Mouse (Mus musculus) midbrain, embryonic 13.5 days (tissue): ENCODE data around the gene Ackr1. TPM values are rescaled to one million over a fixed set of nuclear protein-coding genes. Genes with fewer than 3 reads are reported as not detected.
"Not testable (repeated sequence)": the region's sequence is repeated elsewhere in the genome, so short reads cannot be mapped to it uniquely, and the experiment has no call there.

Experiments used
- ATAC-seq: fragments of 200-750 bp; cut with Nextera tagmentation; 2 replicates; pipeline ENCODE4 v1.8.0; 2017; ENCODE audit warnings: mild to moderate bottlenecking, moderate TSS enrichment, moderate library complexity
- H3K27ac ChIP-seq: fragments of 300-500 bp; sonication (generic); 2 replicates; pipeline ENCODE4 v1.5.1; 2015; ENCODE audit warnings: inconsistent platforms, mild to moderate bottlenecking, moderate library complexity
- H3K27me3 ChIP-seq: fragments of 300-500 bp; sonication (generic); 2 replicates; pipeline ENCODE4 v1.6.1; 2015; ENCODE audit warnings: mild to moderate bottlenecking, inconsistent platforms
- H3K36me3 ChIP-seq: fragments of 300-500 bp; sonication (generic); 2 replicates; pipeline ENCODE4 v1.6.1; 2015; ENCODE audit warnings: mild to moderate bottlenecking, inconsistent platforms
- H3K4me1 ChIP-seq: fragments of 300-500 bp; sonication (generic); replicated peaks from 2 replicates; pipeline ENCODE4 v1.6.1; 2015; ENCODE audit warnings: inconsistent platforms
- H3K4me2 ChIP-seq: fragments of 300-500 bp; sonication (generic); replicated peaks from 2 replicates; pipeline ENCODE4 v1.6.1; 2015; ENCODE audit warnings: moderate library complexity, mild to moderate bottlenecking, inconsistent platforms
- H3K4me3 ChIP-seq: fragments of 300-500 bp; sonication (generic); replicated peaks from 2 replicates; pipeline ENCODE4 v1.5.1; 2015; ENCODE audit warnings: mild to moderate bottlenecking, inconsistent platforms
- H3K9ac ChIP-seq: fragments of 300-500 bp; sonication (generic); replicated peaks from 2 replicates; pipeline ENCODE4 v1.6.1; 2015; ENCODE audit warnings: mild to moderate bottlenecking, inconsistent platforms
- H3K9me3 ChIP-seq: fragments of 300-500 bp; sonication (generic); 2 replicates; pipeline ENCODE4 v1.6.1; 2016; ENCODE audit warnings: mild to moderate bottlenecking, inconsistent platforms
- WGBS: fragments of 180-500 bp; shearing (Covaris S2); methylation state at CpG from one replicate; pipeline ENCODE4 v1.1.7; 2015; 5-methylcytosine and 5-hydroxymethylcytosine counted together
- polyA plus RNA-seq: library from polyadenylated mRNA; unstranded; fragments of >200 nt; fragmentation: Nextera tagmentation; extraction: Ambion mirVana; gene quantifications from 2 replicates; pipeline ENCODE4 v1.2.1, GENCODE M21; 2015

Ackr1 gene
- polyA plus RNA-seq, 1 experiment from 2014 or later, result 14.0 TPM

- ATAC-seq, result 0 out of 2 replicates have a peak, but pooled peaks have one; percentile 56
Observed at GRCm38 (mm10) chr1:173321593-173322248, 11.8 kb downstream of the Ackr1 start.

GRCm38 (mm10) chr1:173317925-173318477 lies 15.5 kb downstream of the Ackr1 start:
- ATAC-seq, result no peak
- no peak overlapping the region for H3K4me2 ChIP-seq
- H3K36me3 ChIP-seq, result no peaks in the 10 kb centered on the region
- 85% methylated on average over 2 of the region's 2 CpGs for WGBS
- no peak overlapping the region for H3K9ac ChIP-seq
- H3K27me3 ChIP-seq, result no peaks in the 10 kb centered on the region
- no peak overlapping the region for H3K27ac ChIP-seq
- H3K4me3 ChIP-seq, result no peak overlapping the region
- H3K4me1 ChIP-seq, result 0 out of 2 replicates have a peak, but pooled peaks cover 3% of the 10 kb centered on the region
- H3K9me3 ChIP-seq, result no peaks in the 10 kb centered on the region

More at GRCm38 (mm10) chr1:173321593-173322248, 11.8 kb downstream of the Ackr1 start:
- WGBS, result 59% methylated on average over 8 of the region's 8 CpGs
- Histone ChIP-seq H3K36me3 (no peaks in the 10 kb centered on the region), H3K4me3 (no peak overlapping the region), H3K27me3 (no peaks in the 10 kb centered on the region), H3K9me3 (no peaks in the 10 kb centered on the region), H3K4me2 (no peak overlapping the region), H3K27ac (no peak overlapping the region), H3K9ac (no peak overlapping the region), H3K4me1 (0 out of 2 replicates have a peak, but pooled peaks cover 3% of the 10 kb centered on the region)

DNA sequence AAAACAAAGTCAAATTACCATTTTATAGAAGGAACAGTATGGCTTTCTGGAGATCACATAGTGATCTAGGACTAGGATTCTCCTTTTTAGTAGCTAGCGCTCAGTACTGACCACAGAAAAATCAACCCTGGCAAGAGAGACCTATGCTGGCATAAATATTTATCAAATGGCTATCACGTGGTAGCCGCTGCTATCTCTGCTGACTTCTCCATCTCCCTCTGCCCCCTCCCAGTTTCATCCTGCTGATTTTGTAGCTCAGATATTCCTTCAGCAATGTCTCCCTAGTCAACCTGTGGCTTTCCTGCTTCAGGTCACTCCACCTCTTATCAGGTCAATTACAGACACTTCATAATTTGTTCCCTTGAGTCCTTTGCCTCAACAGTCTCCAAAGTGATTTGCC lies 17.8 kb downstream of the Ackr1 start:
- H3K4me2 ChIP-seq, result no peak overlapping the region
- no peak for ATAC-seq
- WGBS, result 91% methylated on average over 3 of the region's 3 CpGs
- H3K4me1 ChIP-seq, result no peaks in the 10 kb centered on the region
- H3K27me3 ChIP-seq, result no peaks in the 10 kb centered on the region
- H3K36me3 ChIP-seq, result no peaks in the 10 kb centered on the region
- H3K9ac ChIP-seq, result no peak overlapping the region
- no peaks in the 10 kb centered on the region for H3K9me3 ChIP-seq
- H3K4me3 ChIP-seq, result no peak overlapping the region
- H3K27ac ChIP-seq, result no peak overlapping the region

- H3K4me3 ChIP-seq, H3K27ac ChIP-seq, ATAC-seq, H3K36me3 ChIP-seq, H3K27me3 ChIP-seq, H3K4me1 ChIP-seq, H3K9me3 ChIP-seq, H3K9ac ChIP-seq, H3K4me2 ChIP-seq: not testable (repeated sequence)
- 92% methylated on average over 7 of the region's 7 CpGs for WGBS
Observed at GRCm38 (mm10) chr1:173313535-173314050, 20.0 kb downstream of the Ackr1 start.

GRCm38 (mm10) chr1:173302795-173303194 lies 30.8 kb downstream of the Ackr1 start:
- H3K27ac ChIP-seq, H3K4me3 ChIP-seq, H3K9ac ChIP-seq, H3K27me3 ChIP-seq, H3K4me2 ChIP-seq, H3K4me1 ChIP-seq, H3K36me3 ChIP-seq, H3K9me3 ChIP-seq, ATAC-seq: not testable (repeated sequence)
- 47% methylated on average over 3 of the region's 3 CpGs for WGBS

Other genes starting within 250 kb of the Ackr1 start
- not detected in 2 replicates for gene Olfr1408, start 196.4 kb downstream of the Ackr1 start, polyA plus RNA-seq
- gene Olfr1406, start 143.1 kb downstream of the Ackr1 start, polyA plus RNA-seq, result not detected in 2 replicates
- gene Olfr218, start 135.9 kb downstream of the Ackr1 start, polyA plus RNA-seq, result not detected in 2 replicates
- gene Olfr1404, start 121.4 kb downstream of the Ackr1 start, polyA plus RNA-seq, result not detected in 2 replicates
- not detected in 2 replicates for gene Fcer1a, start 106.5 kb downstream of the Ackr1 start, polyA plus RNA-seq
- not detected in 2 replicates for gene Olfr418, start 67.7 kb downstream of the Ackr1 start, polyA plus RNA-seq
- gene Mptx2, start 56.0 kb downstream of the Ackr1 start, polyA plus RNA-seq, result not detected in 2 replicates
- gene Aim2, start 17.1 kb upstream of the Ackr1 start, polyA plus RNA-seq, result 2.6 and 3.3 TPM in 2 replicates
- 44.1 and 49.5 TPM in 2 replicates for gene Cadm3, start 33.9 kb upstream of the Ackr1 start, polyA plus RNA-seq
- gene Ifi206, start 157.3 kb upstream of the Ackr1 start, polyA plus RNA-seq, result not detected in 2 replicates
- gene Ifi214, start 202.2 kb upstream of the Ackr1 start, polyA plus RNA-seq, result not detected in 2 replicates